Mouse (Mus musculus): ENCODE measurements around the gene Sh3gl2. TPM values are rescaled to one million over a fixed set of nuclear protein-coding genes. Genes with fewer than 3 reads are reported as not detected.

Gene Sh3gl2
- polyA plus RNA-seq, 2 experiments = 3.1 to 5.2 TPM

GRCm38 (mm10) chr4:85619261-85619660 is 414.3 kb downstream of the Sh3gl2 start:
- Histone ChIP-seq H3K4me3 (replicated peaks; ENCODE audit: low read length) (no peak overlapping the region), H3K27ac (replicated peaks; ENCODE audit: low read depth, low read length) (no peak overlapping the region), H3K4me2 (replicated peaks; ENCODE audit: low read depth, low read length, severe bottlenecking) (no peak overlapping the region), H3K36me3 (ENCODE audit: control insufficient read depth, insufficient read depth, low read length) (no peaks in the 10 kb centered on the region), H3K9me3 (ENCODE audit: control insufficient read depth, low read length) (no peaks in the 10 kb centered on the region), H3K9ac (ENCODE audit: low read depth, low read length, severe bottlenecking) (no peak overlapping the region), H3K27me3 (ENCODE audit: control insufficient read depth, insufficient read depth, low read length) (no peaks in the 10 kb centered on the region), H3K4me1 (ENCODE audit: control insufficient read depth, insufficient read depth, low read length) (no peaks in the 10 kb centered on the region)
- TF ChIP-seq POLR2A (IDR thresholded peaks at IDR 0.05; ENCODE audit: borderline replicate concordance, extremely low read depth, insufficient read depth, insufficient read length) = no peak
- ATAC-seq (ENCODE audit: low FRiP score, low read depth) (no peak), DNase-seq (ENCODE audit: low spot score) (no peak)
- WGBS = 77% methylated on average over 3 of the region's 3 CpGs

- Histone ChIP-seq H3K4me2 (replicated peaks; ENCODE audit: low read depth, low read length, severe bottlenecking) (no peak overlapping the region), H3K9ac (ENCODE audit: low read depth, low read length, severe bottlenecking) (no peak overlapping the region), H3K27ac (replicated peaks; ENCODE audit: low read depth, low read length) (no peak overlapping the region), H3K27me3 (ENCODE audit: control insufficient read depth, insufficient read depth, low read length) (no peaks in the 10 kb centered on the region), H3K36me3 (ENCODE audit: control insufficient read depth, insufficient read depth, low read length) (no peaks in the 10 kb centered on the region), H3K9me3 (ENCODE audit: control insufficient read depth, low read length) (no peaks in the 10 kb centered on the region), H3K4me1 (ENCODE audit: control insufficient read depth, insufficient read depth, low read length) (no peaks in the 10 kb centered on the region), H3K4me3 (replicated peaks; ENCODE audit: low read length) (no peak overlapping the region)
- no peak for DNase-seq (ENCODE audit: low spot score)
- WGBS = 72% methylated on average over 7 of the region's 7 CpGs
- no peak for ATAC-seq (ENCODE audit: low FRiP score, low read depth)
- no peak for TF ChIP-seq POLR2A (IDR thresholded peaks at IDR 0.05; ENCODE audit: borderline replicate concordance, extremely low read depth, insufficient read depth, insufficient read length)
Observed at GRCm38 (mm10) chr4:85629381-85629780, 424.5 kb downstream of the Sh3gl2 start.

GRCm38 (mm10) chr4:85669271-85669670 is 464.3 kb downstream of the Sh3gl2 start:
- WGBS = 69% methylated on average over 5 of the region's 5 CpGs

GRCm38 (mm10) chr4:85669735-85670134 is 464.8 kb downstream of the Sh3gl2 start:
- H3K4me3 ChIP-seq (replicated peaks; ENCODE audit: low read length) = no peak overlapping the region
- H3K36me3 ChIP-seq (ENCODE audit: control insufficient read depth, insufficient read depth, low read length) = no peaks in the 10 kb centered on the region
- no peak for DNase-seq (ENCODE audit: low spot score)
- WGBS = 59% methylated on average over 1 of the region's 1 CpGs
- H3K4me2 ChIP-seq (replicated peaks; ENCODE audit: low read depth, low read length, severe bottlenecking) = no peak overlapping the region
- H3K27me3 ChIP-seq (ENCODE audit: control insufficient read depth, insufficient read depth, low read length) = no peaks in the 10 kb centered on the region
- H3K27ac ChIP-seq (replicated peaks; ENCODE audit: low read depth, low read length) = no peak overlapping the region
- no peaks in the 10 kb centered on the region for H3K9me3 ChIP-seq (ENCODE audit: control insufficient read depth, low read length)
- no peak for TF ChIP-seq POLR2A (IDR thresholded peaks at IDR 0.05; ENCODE audit: borderline replicate concordance, extremely low read depth, insufficient read depth, insufficient read length)
- no peak overlapping the region for H3K9ac ChIP-seq (ENCODE audit: low read depth, low read length, severe bottlenecking)
- ATAC-seq (ENCODE audit: low FRiP score, low read depth) = no peak
- H3K4me1 ChIP-seq (ENCODE audit: control insufficient read depth, insufficient read depth, low read length) = no peaks in the 10 kb centered on the region

More at GRCm38 (mm10) chr4:85669271-85669670, 464.3 kb downstream of the Sh3gl2 start:
- Histone ChIP-seq H3K4me1 (ENCODE audit: control insufficient read depth, insufficient read depth, low read length) (no peaks in the 10 kb centered on the region), H3K36me3 (ENCODE audit: control insufficient read depth, insufficient read depth, low read length) (no peaks in the 10 kb centered on the region), H3K4me3 (replicated peaks; ENCODE audit: low read length) (no peak overlapping the region), H3K27me3 (ENCODE audit: control insufficient read depth, insufficient read depth, low read length) (no peaks in the 10 kb centered on the region), H3K9me3 (ENCODE audit: control insufficient read depth, low read length) (no peaks in the 10 kb centered on the region), H3K27ac (replicated peaks; ENCODE audit: low read depth, low read length) (no peak overlapping the region), H3K9ac (ENCODE audit: low read depth, low read length, severe bottlenecking) (no peak overlapping the region), H3K4me2 (replicated peaks; ENCODE audit: low read depth, low read length, severe bottlenecking) (no peak overlapping the region)
- TF ChIP-seq POLR2A (IDR thresholded peaks at IDR 0.05; ENCODE audit: borderline replicate concordance, extremely low read depth, insufficient read depth, insufficient read length) = no peak
- ATAC-seq (ENCODE audit: low FRiP score, low read depth) (no peak), DNase-seq (ENCODE audit: low spot score) (no peak)

GRCm38 (mm10) chr4:85672290-85672689 is 467.4 kb downstream of the Sh3gl2 start:
- Histone ChIP-seq H3K4me3 (replicated peaks; ENCODE audit: low read length) (no peak overlapping the region), H3K9me3 (ENCODE audit: control insufficient read depth, low read length) (no peaks in the 10 kb centered on the region), H3K9ac (ENCODE audit: low read depth, low read length, severe bottlenecking) (no peak overlapping the region), H3K36me3 (ENCODE audit: control insufficient read depth, insufficient read depth, low read length) (no peaks in the 10 kb centered on the region), H3K27ac (replicated peaks; ENCODE audit: low read depth, low read length) (no peak overlapping the region), H3K4me2 (replicated peaks; ENCODE audit: low read depth, low read length, severe bottlenecking) (no peak overlapping the region), H3K4me1 (ENCODE audit: control insufficient read depth, insufficient read depth, low read length) (no peaks in the 10 kb centered on the region), H3K27me3 (ENCODE audit: control insufficient read depth, insufficient read depth, low read length) (no peaks in the 10 kb centered on the region)
- ATAC-seq (ENCODE audit: low FRiP score, low read depth) (no peak), DNase-seq (ENCODE audit: low spot score) (no peak)
- TF ChIP-seq POLR2A (IDR thresholded peaks at IDR 0.05; ENCODE audit: borderline replicate concordance, extremely low read depth, insufficient read depth, insufficient read length) = no peak
- 46% methylated on average over 4 of the region's 4 CpGs for WGBS

GRCm38 (mm10) chr4:85677621-85678020 is 472.7 kb downstream of the Sh3gl2 start:
- Histone ChIP-seq H3K4me3 (replicated peaks; ENCODE audit: low read length) (no peak overlapping the region), H3K9me3 (ENCODE audit: control insufficient read depth, low read length) (no peaks in the 10 kb centered on the region), H3K4me1 (ENCODE audit: control insufficient read depth, insufficient read depth, low read length) (no peaks in the 10 kb centered on the region), H3K27ac (replicated peaks; ENCODE audit: low read depth, low read length) (no peak overlapping the region), H3K36me3 (ENCODE audit: control insufficient read depth, insufficient read depth, low read length) (no peaks in the 10 kb centered on the region), H3K9ac (ENCODE audit: low read depth, low read length, severe bottlenecking) (no peak overlapping the region), H3K4me2 (replicated peaks; ENCODE audit: low read depth, low read length, severe bottlenecking) (no peak overlapping the region), H3K27me3 (ENCODE audit: control insufficient read depth, insufficient read depth, low read length) (no peaks in the 10 kb centered on the region)
- ATAC-seq (ENCODE audit: low FRiP score, low read depth) = no peak
- no peak for TF ChIP-seq POLR2A (IDR thresholded peaks at IDR 0.05; ENCODE audit: borderline replicate concordance, extremely low read depth, insufficient read depth, insufficient read length)
- WGBS = 32% methylated on average over 1 of the region's 1 CpGs
- DNase-seq (ENCODE audit: low spot score) = peak; percentile 58
